Mouse (Mus musculus): ENCODE results near the gene Pigs.

Gene Pigs

GRCm38 (mm10) chr11:78364103-78364502 lies 35.9 kb downstream of the Pigs start:
- DNase-seq (ENCODE audit: low read depth) = no peak

DNA sequence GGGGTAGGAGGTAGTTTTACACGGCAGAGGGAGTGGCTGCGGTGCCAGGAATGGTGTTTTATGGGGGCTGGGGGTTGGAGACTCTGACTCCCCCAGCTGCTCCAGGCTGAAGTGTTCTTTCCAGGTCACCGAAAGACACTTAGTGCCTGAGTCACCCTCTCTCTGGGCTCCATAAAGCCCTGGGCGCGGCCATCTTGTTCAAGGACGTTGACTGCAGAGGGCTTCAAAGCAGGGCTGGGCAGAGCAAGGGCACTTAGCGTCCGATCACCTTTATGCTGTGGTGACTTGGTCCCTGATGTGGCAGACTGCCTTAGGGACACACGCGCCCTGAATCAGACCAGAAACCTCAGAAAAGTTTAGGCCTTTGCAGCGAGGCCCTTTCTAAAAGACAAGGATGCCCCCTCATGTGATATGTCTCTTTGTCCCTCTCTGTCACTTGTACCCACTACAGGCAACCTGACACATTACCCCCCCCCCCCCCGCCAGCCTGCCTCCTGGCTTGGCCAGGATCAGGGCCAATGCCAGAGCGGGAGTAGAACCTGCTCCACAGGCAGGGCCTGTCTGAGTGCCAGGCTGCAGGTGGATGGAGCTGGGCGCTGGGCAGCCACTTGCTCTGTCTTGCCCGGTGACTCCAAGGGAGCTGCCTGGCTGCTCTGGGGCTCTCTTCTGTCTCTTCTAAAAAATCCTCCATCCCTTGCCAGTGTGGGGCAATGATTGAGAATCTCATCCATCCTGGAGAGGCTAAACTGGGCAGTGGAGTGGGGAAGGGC lies 39.4 kb downstream of the Pigs start:
- DNase-seq (ENCODE audit: low read depth) = no peak

DNA sequence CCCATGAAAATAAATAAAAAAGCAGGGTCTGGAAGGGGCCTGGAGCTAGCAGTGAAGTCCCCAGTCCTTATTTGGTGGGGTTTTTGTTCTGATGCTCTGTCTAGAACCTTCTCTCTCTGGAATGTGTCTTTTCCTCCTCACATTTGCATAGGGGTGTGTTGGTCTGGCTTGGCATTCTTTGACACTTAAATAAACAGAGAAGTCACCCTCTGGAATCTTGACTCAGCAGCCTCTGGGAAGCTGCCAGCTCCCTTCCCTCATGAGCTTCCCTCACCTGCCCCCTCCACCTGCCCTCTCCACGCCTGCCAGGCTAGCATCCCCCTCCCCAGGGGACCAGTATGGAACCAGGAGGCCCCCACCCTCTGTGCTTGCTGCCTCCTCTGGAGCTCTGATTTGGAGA lies 42.2 kb downstream of the Pigs start:
- no peak for DNase-seq (ENCODE audit: low read depth)

GRCm38 (mm10) chr11:78371711-78372110 lies 43.5 kb downstream of the Pigs start:
- no peak for DNase-seq (ENCODE audit: low read depth)

GRCm38 (mm10) chr11:78372166-78372565 lies 44.0 kb downstream of the Pigs start:
- no peak for DNase-seq (ENCODE audit: low read depth)

- no peak for DNase-seq (ENCODE audit: low read depth)
Measured at GRCm38 (mm10) chr11:78372610-78373009, 44.4 kb downstream of the Pigs start.

DNA sequence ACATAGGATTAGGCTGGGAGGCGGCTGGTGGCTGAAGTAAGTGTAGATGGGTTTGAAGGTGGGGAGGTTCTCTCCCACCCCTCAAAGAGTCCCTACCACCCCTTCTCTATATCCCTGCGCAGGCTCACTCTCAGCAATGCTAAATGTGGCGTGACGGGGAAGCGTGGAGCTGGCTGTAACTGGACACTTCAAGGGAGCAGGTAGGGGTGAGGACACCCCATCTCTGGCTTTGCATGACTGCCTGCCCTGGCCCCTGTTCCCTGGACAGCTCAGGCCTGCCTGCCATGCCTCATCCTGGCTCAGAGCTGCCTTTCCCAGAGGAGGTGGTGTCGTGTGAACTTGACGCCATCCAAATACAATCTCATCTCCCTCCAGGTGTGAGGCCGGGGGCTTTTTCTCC lies 45.9 kb downstream of the Pigs start:
- DNase-seq (ENCODE audit: low read depth) = no peak

DNA sequence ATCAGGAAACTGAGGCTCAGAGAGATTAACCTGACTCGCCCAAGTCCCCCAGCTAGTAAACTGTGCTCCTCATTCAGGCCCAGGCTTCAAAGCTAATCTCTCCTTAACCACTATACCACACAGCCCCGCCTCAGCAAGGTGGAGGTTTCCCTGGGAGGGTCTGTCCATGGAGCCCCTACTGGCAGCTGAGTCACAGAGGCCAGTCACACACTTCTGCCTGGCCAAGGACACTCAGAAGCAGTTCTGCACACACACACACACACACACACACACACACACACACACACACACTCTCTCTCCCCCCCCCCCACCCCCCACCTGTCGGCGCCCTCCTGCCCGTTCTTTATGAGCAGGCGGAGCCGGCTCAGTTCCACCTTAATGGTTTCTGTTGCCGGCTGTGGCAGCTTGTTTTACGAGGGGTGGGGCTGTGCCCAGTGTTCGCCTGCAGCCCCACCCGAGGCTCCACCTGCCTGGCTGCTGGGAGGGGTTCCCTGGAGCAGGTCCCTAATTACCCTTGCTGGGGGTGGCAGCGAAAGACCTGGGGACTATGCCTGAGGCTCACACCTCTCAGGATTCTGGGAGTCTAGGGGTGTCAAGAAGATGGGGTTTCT lies 49.4 kb downstream of the Pigs start:
- no peak for DNase-seq (ENCODE audit: low read depth)

GRCm38 (mm10) chr11:78380351-78380750 lies 52.1 kb downstream of the Pigs start:
- DNase-seq (ENCODE audit: low read depth) = no peak

DNA sequence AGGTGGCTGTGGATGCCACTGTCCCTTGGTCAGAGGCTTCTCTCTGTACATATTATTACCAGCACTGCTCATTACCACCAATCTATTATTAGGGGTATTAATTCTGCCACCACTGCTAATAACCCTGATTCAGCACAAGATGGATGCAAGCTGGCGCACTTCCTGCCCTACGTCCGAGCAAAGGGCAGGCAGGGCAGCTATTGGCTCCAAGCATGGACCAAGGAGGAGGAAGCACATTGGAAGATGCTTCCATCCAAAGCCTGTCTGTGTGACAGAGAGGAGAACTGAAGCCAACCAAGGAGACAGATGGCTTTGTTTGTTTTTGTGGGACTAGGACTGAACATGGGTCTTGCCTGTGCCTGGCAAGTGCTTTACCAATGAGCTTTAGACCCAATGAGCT lies 52.8 kb downstream of the Pigs start:
- DNase-seq (ENCODE audit: low read depth) = no peak

GRCm38 (mm10) chr11:78382286-78382685 lies 54.1 kb downstream of the Pigs start:
- DNase-seq (ENCODE audit: low read depth) = no peak

DNA sequence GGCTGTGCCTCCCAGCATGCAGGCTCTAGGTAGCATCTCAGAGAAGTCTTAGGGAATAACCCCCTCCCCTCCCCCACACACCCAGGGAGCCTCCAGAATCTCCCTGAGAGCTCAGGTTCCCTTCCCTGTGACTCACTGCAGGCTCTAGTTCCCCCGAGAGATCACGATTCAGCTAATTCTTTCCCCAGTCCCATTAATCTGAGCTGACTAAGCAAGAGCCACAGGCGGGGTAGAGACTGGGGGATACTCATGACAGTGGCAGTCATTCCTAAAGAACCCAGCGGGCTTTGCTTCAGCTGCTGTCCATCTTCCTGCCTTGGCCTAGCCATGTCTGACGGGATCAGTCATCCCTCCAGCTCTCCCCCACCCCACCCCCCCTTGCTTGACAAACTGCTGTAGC lies 54.5 kb downstream of the Pigs start:
- no peak for DNase-seq (ENCODE audit: low read depth)

GRCm38 (mm10) chr11:78385776-78386175 lies 57.6 kb downstream of the Pigs start:
- no peak for DNase-seq (ENCODE audit: low read depth)

DNA sequence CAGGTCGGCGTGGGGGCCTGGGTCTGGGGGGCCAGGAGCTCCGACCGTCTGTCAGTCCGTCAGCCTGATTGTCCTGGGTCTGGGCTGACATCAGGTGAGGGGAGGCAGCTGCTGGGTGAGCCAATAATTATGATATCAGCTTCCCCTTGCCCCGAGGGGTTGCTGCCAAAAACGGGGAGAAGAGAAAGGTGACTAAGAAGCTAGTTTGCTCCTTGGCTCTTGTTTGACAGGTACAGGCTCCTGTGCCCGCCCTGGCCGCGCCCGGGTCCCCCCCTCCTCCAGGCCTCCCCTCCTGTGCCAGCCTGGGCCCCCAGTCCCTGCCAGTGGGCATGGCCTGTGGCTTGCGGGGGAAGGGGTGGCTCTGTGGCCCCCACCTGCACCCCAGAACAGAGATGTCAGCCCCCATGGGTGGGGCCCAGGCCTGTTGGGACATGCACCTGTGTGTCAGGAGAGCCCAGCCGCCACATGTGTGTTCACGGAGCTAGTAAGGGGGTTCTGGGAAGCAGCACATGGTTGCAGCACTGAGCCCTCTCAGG lies 58.4 kb downstream of the Pigs start, which contains the start of gene Foxn1:
TSS of gene Foxn1 (minus strand) at position 51 of the 536 bp plus-strand sequence.
- no peak for DNase-seq (ENCODE audit: low read depth)

Measured in induced T-regulatory cell, adult 2 months (primary cell).